Mouse (Mus musculus): ENCODE results near the gene 1700016C15Rik. TPM values are rescaled to one million over a fixed set of nuclear protein-coding genes. Genes with fewer than 3 reads are reported as not detected.

Gene 1700016C15Rik
- polyA plus RNA-seq, 1 experiment from 2014 or later = not detected

Other genes with a start within 250 kb of the 1700016C15Rik start
- 59.2 and 63.6 TPM in 2 replicates for gene Adss, start 66.7 kb downstream of the 1700016C15Rik start, polyA plus RNA-seq (2016; fragmentation: Nextera tagmentation; extraction: Ambion mirVana)

Data from embryonic facial prominence, embryonic 12.5 days (tissue).